Mouse (Mus musculus): ENCODE measurements around the gene Polr1d. TPM values are rescaled to one million over a fixed set of nuclear protein-coding genes. Genes with fewer than 3 reads are reported as not detected.

Polr1d gene
- polyA plus RNA-seq, 2 experiments: 104 to 148 TPM

GRCm38 (mm10) chr5:147156376-147156775 is 79.5 kb downstream of the Polr1d start:
- no peaks in the 10 kb centered on the region for H3K36me3 ChIP-seq (ENCODE audit: control insufficient read depth, insufficient read depth, low read length)
- H3K4me1 ChIP-seq (ENCODE audit: control insufficient read depth, insufficient read depth, low read length): no peaks in the 10 kb centered on the region
- no peak overlapping the region for H3K9ac ChIP-seq (ENCODE audit: low read depth, low read length, severe bottlenecking)
- no peak overlapping the region for H3K27ac ChIP-seq (replicated peaks; ENCODE audit: low read depth, low read length)
- no peak overlapping the region for H3K4me2 ChIP-seq (replicated peaks; ENCODE audit: low read depth, low read length, severe bottlenecking)
- no peaks in the 10 kb centered on the region for H3K9me3 ChIP-seq (ENCODE audit: control insufficient read depth, low read length)
- ATAC-seq (ENCODE audit: low FRiP score, low read depth) (no peak), DNase-seq (ENCODE audit: low spot score) (no peak)
- 0 out of 2 replicates have a peak, but pooled peaks cover 2% of the 10 kb centered on the region for H3K27me3 ChIP-seq (ENCODE audit: control insufficient read depth, insufficient read depth, low read length)
- TF ChIP-seq POLR2A (IDR thresholded peaks at IDR 0.05; ENCODE audit: borderline replicate concordance, extremely low read depth, insufficient read depth, insufficient read length): no peak
- no peak overlapping the region for H3K4me3 ChIP-seq (replicated peaks; ENCODE audit: low read length)
- 13% methylated on average over 3 of the region's 3 CpGs for WGBS

- 0 out of 2 replicates have a peak, but pooled peaks cover 2% of the 10 kb centered on the region for H3K27me3 ChIP-seq (ENCODE audit: control insufficient read depth, insufficient read depth, low read length)
- DNase-seq (ENCODE audit: low spot score) (no peak), ATAC-seq (ENCODE audit: low FRiP score, low read depth) (no peak)
- H3K4me1 ChIP-seq (ENCODE audit: control insufficient read depth, insufficient read depth, low read length): no peaks in the 10 kb centered on the region
- no peaks in the 10 kb centered on the region for H3K36me3 ChIP-seq (ENCODE audit: control insufficient read depth, insufficient read depth, low read length)
- WGBS: 64% methylated on average over 7 of the region's 7 CpGs
- H3K4me2 ChIP-seq (replicated peaks; ENCODE audit: low read depth, low read length, severe bottlenecking): no peak overlapping the region
- TF ChIP-seq POLR2A (IDR thresholded peaks at IDR 0.05; ENCODE audit: borderline replicate concordance, extremely low read depth, insufficient read depth, insufficient read length): no peak
- no peak overlapping the region for H3K27ac ChIP-seq (replicated peaks; ENCODE audit: low read depth, low read length)
- no peaks in the 10 kb centered on the region for H3K9me3 ChIP-seq (ENCODE audit: control insufficient read depth, low read length)
- H3K9ac ChIP-seq (ENCODE audit: low read depth, low read length, severe bottlenecking): no peak overlapping the region
- H3K4me3 ChIP-seq (replicated peaks; ENCODE audit: low read length): no peak overlapping the region
Observed at GRCm38 (mm10) chr5:147157441-147157840, 80.6 kb downstream of the Polr1d start.

- no peak overlapping the region for H3K9ac ChIP-seq (ENCODE audit: low read depth, low read length, severe bottlenecking)
Observed at GRCm38 (mm10) chr5:147159320-147159719, 82.5 kb downstream of the Polr1d start.

GRCm38 (mm10) chr5:147159792-147160191 is 82.9 kb downstream of the Polr1d start:
- Histone ChIP-seq H3K9me3 (ENCODE audit: control insufficient read depth, low read length) (no peaks in the 10 kb centered on the region), H3K4me3 (replicated peaks; ENCODE audit: low read length) (no peak overlapping the region), H3K4me2 (replicated peaks; ENCODE audit: low read depth, low read length, severe bottlenecking) (no peak overlapping the region), H3K9ac (ENCODE audit: low read depth, low read length, severe bottlenecking) (no peak overlapping the region), H3K36me3 (ENCODE audit: control insufficient read depth, insufficient read depth, low read length) (no peaks in the 10 kb centered on the region), H3K4me1 (ENCODE audit: control insufficient read depth, insufficient read depth, low read length) (no peaks in the 10 kb centered on the region), H3K27me3 (ENCODE audit: control insufficient read depth, insufficient read depth, low read length) (0 out of 2 replicates have a peak, but pooled peaks cover 2% of the 10 kb centered on the region), H3K27ac (replicated peaks; ENCODE audit: low read depth, low read length) (no peak overlapping the region)
- 78% methylated on average over 2 of the region's 2 CpGs for WGBS
- no peak for ATAC-seq (ENCODE audit: low FRiP score, low read depth)
- TF ChIP-seq POLR2A (IDR thresholded peaks at IDR 0.05; ENCODE audit: borderline replicate concordance, extremely low read depth, insufficient read depth, insufficient read length): no peak
- no peak for DNase-seq (ENCODE audit: low spot score)

More at GRCm38 (mm10) chr5:147159320-147159719, 82.5 kb downstream of the Polr1d start:
- no peaks in the 10 kb centered on the region for H3K4me1 ChIP-seq (ENCODE audit: control insufficient read depth, insufficient read depth, low read length)
- ATAC-seq (ENCODE audit: low FRiP score, low read depth) (no peak), DNase-seq (ENCODE audit: low spot score) (no peak)
- WGBS: 86% methylated on average over 6 of the region's 6 CpGs
- no peak overlapping the region for H3K4me2 ChIP-seq (replicated peaks; ENCODE audit: low read depth, low read length, severe bottlenecking)
- H3K27ac ChIP-seq (replicated peaks; ENCODE audit: low read depth, low read length): no peak overlapping the region
- TF ChIP-seq POLR2A (IDR thresholded peaks at IDR 0.05; ENCODE audit: borderline replicate concordance, extremely low read depth, insufficient read depth, insufficient read length): no peak
- H3K36me3 ChIP-seq (ENCODE audit: control insufficient read depth, insufficient read depth, low read length): no peaks in the 10 kb centered on the region
- H3K4me3 ChIP-seq (replicated peaks; ENCODE audit: low read length): no peak overlapping the region
- no peaks in the 10 kb centered on the region for H3K9me3 ChIP-seq (ENCODE audit: control insufficient read depth, low read length)
- 0 out of 2 replicates have a peak, but pooled peaks cover 2% of the 10 kb centered on the region for H3K27me3 ChIP-seq (ENCODE audit: control insufficient read depth, insufficient read depth, low read length)

Other genes with a start within 250 kb of the Polr1d start
- 232 and 505 TPM in 2 replicates for gene Rpl21, start 244.2 kb upstream of the Polr1d start, polyA plus RNA-seq (2012; rRNA removed)
- 689 and 720 TPM in 2 replicates for gene Rpl21, start 244.2 kb upstream of the Polr1d start, polyA plus RNA-seq (2014; fragmentation: Nextera tagmentation; extraction: Ambion mirVana)
- 5.9 and 7.8 TPM in 2 replicates for gene Rasl11a, start 232.0 kb upstream of the Polr1d start, polyA plus RNA-seq (2012; rRNA removed)
- 8.4 and 9.3 TPM in 2 replicates for gene Rasl11a, start 232.0 kb upstream of the Polr1d start, polyA plus RNA-seq (2014; fragmentation: Nextera tagmentation; extraction: Ambion mirVana)
- gene Gtf3a, start 128.4 kb upstream of the Polr1d start, polyA plus RNA-seq (2012; rRNA removed): 77.7 and 87.0 TPM in 2 replicates
- 100 and 101 TPM in 2 replicates for gene Gtf3a, start 128.4 kb upstream of the Polr1d start, polyA plus RNA-seq (2014; fragmentation: Nextera tagmentation; extraction: Ambion mirVana)
- gene Mtif3, start 113.2 kb upstream of the Polr1d start, polyA plus RNA-seq (2012; rRNA removed): 12.5 and 14.5 TPM in 2 replicates
- 24.8 and 27.2 TPM in 2 replicates for gene Mtif3, start 113.2 kb upstream of the Polr1d start, polyA plus RNA-seq (2014; fragmentation: Nextera tagmentation; extraction: Ambion mirVana)
- gene Lnx2, start 464 bp upstream of the Polr1d start, polyA plus RNA-seq (2012; rRNA removed): 13.7 and 16.9 TPM in 2 replicates
- 13.7 and 15.8 TPM in 2 replicates for gene Lnx2, start 464 bp upstream of the Polr1d start, polyA plus RNA-seq (2014; fragmentation: Nextera tagmentation; extraction: Ambion mirVana)
- gene Gsx1, start 111.6 kb downstream of the Polr1d start, polyA plus RNA-seq (2012; rRNA removed): not detected in 2 replicates
- not detected in 2 replicates for gene Gsx1, start 111.6 kb downstream of the Polr1d start, polyA plus RNA-seq (2014; fragmentation: Nextera tagmentation; extraction: Ambion mirVana)
- gene Pdx1, start 192.9 kb downstream of the Polr1d start, polyA plus RNA-seq (2012; rRNA removed): not detected in 2 replicates
- not detected in 2 replicates for gene Pdx1, start 192.9 kb downstream of the Polr1d start, polyA plus RNA-seq (2014; fragmentation: Nextera tagmentation; extraction: Ambion mirVana)
- 0.03 TPM in 1 of 2 replicates, not detected in the other for gene Cdx2, start 230.2 kb downstream of the Polr1d start, polyA plus RNA-seq (2012; rRNA removed)
- gene Cdx2, start 230.2 kb downstream of the Polr1d start, polyA plus RNA-seq (2014; fragmentation: Nextera tagmentation; extraction: Ambion mirVana): not detected in 2 replicates
- gene Urad, start 245.4 kb downstream of the Polr1d start, polyA plus RNA-seq (2012; rRNA removed): not detected in 2 replicates
- not detected in 2 replicates for gene Urad, start 245.4 kb downstream of the Polr1d start, polyA plus RNA-seq (2014; fragmentation: Nextera tagmentation; extraction: Ambion mirVana)

Data from limb, embryonic 14.5 days (tissue).